Mouse (Mus musculus) v-Abl transformed pro-B cells (cell line): ENCODE data around the gene Hoxa3.

Experiments
- in situ Hi-C, 2 experiments: fragments of 400-800 bp; cut with MboI; formaldehyde crosslinking; loops; one replicate each; pipeline ENCODE4 v1.15.1; 2025; ENCODE audit not compliant: unreplicated experiment in 2 of 2

Hoxa3 gene

DNA sequence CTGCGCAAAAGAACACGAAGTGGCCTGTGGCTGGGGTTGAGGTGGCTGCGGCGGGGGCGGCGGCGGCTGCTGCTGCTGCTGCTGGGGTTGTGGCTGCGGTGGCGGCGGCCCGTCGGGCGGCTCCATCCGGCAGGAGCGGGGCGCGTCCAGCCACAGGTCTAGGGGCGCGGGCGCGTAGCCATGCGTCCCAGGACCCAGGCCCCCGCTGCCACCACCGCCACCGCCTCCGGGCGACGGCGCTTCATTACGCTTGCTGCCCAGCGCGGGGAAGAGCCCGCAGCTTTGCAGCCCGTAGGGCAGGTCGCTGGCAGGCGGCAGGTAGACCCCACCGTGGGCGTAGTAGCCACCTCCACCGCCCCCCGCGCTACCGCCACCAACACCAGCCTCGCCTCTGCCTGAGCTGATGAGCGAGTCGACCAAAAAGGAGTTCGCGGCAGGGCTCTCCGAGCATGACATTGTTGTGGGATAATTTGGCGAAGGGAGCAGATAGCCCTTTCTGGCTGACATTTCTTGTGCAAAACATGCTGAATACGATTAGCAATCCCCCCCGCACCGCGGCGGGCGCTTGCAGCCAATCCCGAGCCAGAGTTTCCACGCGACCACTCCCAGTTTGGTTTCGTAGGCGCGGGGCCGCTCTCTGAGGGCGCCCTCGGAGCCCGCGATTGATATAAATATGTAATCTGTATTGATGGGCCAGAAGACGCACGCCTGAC lies 21.4 kb upstream of the Hoxa3 start:
- in situ Hi-C loops = loop anchor here in 1 of 2 experiments (25.0 kb wide), 1 partner anchor 1572 kb away; the partner anchor contains the start of gene Npvf

DNA sequence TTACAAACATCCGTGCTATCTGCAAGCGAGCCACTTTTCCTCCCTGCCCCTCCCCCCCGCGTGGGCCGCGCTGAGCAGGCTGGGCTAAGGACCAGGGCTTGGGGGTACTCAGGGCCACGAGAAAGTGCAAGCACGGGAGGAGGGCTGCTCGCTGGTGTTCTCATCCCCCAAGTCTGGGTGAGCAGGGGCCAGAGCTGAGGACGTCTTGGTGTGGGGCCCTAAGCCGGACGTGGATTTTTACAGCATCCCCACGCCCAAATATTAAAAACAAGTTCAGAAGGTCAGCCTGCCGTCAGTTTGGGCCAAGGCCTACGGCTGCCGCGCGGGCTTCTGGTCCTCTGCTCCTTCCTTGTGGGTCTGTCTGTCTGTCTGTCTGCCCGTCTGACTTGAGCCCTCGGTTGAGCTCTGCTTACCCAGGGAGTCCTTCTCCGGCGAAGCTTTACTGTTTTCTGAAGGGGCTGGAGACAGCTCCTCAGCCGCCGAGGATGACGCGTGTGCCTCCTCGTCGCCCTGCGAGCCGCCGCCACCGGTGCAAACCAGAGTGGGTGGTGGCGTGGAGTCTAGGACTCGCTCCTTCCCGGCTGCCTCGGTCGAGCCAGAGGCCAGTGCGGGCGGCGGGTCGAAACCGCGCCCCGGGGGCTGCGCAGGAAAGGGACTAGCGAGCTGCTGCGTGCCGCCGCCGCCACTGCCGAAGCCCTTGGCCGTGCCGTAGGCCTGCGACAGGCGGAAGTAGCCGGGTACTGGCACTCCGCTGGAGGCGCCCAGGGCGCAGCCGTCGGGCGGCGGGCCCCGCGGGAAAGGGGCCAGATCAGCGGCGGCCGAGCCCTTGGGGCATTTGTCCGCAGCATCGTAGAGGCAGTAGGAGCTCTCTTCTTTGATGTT lies 20.7 kb upstream of the Hoxa3 start:
- in situ Hi-C loops = loop anchor here in 1 of 2 experiments (25.0 kb wide), 1 partner anchor 1571 kb away; the partner anchor contains the start of gene Npvf

DNA sequence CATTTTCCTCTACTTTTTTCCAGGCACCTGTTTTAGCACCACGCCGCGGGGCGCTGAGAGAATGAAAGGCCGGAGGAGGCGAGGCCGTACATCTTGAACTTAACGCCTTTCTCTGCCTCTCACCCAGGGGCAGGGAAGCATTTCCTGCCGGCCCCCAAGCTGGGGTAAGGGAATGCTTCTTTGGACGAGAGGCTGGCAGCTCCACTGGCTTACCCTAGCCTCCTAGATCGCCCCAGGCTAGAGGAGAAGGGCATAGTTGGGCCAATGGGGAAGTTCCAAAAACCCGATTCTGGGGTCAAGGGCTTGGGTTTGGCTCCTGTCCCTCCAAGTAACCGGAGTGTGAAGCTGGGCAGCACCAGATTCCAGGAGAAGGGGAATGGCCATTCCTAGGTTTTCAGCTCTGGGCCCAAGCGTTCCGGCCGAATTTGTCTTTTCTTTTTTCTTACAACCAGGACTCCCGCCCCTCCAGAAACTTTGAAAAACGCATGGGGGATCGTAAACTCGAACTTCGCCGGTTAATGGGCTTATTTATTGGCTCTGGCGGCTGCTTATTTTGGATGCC lies 19.9 kb upstream of the Hoxa3 start:
- in situ Hi-C loops = loop anchor here in 1 of 2 experiments (25.0 kb wide), 1 partner anchor 1571 kb away; the partner anchor contains the start of gene Npvf

DNA sequence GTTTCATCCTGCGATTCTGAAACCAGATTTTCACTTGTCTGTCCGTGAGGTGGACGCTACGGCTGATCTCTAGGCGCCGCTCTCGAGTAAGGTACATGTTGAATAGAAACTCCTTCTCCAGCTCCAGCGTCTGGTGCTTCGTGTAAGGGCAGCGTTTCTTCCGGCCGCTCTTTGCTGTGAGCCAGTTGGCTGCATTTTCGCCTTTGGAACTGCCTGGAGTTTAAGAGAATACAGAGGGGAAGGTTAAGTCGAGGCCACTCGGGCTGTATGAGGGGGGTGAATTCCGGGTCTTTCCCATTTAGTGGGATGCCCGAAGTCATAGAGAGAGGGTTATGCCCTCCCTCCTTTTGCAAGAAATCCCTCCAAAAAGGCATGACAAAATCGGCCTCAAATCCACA lies 19.4 kb upstream of the Hoxa3 start:
- in situ Hi-C loops = loop anchor here in 1 of 2 experiments (25.0 kb wide), 1 partner anchor 1570 kb away; the partner anchor contains the start of gene Npvf

DNA sequence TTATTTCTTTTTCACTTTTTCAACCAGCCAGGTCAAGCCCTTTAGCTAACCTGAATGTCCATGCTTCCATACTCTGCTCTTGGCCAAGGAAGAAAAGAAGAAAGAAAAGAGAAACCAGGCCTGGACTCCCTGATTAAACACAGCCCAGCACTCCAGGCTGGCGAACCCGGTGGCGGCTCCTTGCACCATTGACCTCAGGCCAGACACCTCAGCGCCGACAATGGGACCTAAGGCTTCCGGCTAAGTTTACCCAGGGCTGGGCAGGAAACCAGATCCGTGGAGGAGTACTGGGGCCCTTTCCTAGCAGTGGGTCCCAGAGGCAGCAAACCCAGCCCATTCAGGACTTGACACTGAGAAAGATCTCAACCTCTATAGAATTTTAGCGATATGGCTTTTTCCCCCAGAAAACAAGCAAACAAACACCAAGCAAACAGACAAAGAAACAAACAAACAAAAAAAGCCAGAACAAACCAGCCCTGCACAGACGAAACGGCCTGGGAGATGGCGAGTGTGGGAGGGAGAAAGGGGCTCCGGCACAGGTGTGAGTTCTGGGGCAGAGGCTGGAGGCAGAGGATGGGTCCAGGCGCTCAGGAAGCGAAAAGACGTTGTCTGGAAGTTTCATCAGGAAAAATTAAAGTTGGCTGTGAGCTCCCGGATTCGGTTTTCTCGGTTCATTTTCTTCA lies 18.9 kb upstream of the Hoxa3 start:
- in situ Hi-C loops = loop anchor here in 1 of 2 experiments (25.0 kb wide), 1 partner anchor 1570 kb away; the partner anchor contains the start of gene Npvf

DNA sequence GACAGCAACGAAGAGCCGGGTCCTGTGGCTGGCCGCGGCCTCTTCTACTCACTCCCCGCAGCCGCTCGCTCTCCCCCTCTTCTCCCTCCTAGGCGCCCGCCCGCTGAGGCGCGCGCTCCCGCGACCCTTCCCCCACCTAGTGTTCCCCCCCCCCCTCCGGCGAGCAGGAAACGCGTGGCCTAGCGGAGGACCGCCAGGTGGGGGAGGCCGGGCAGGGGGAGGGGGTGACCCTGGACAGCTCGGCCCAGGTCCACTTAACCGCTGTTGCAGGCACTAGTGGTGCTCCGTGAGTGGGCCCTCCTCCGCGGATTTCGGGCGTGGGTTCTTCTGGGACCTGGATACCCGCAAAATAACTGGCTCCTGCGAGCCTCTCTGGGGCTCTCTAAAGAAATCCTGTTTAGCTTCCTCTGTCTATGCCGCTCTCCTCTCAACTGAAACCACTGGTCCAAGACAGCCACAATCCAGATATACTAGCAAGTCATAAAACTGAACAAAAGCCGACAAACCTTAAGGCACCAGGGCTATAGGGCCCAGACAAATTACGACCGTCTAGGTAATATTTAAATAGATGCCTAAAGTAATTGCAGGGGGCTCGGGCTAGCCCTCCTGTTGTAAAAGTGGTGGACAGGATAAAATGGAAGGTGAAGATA lies 17.5 kb upstream of the Hoxa3 start, which contains the start of gene Hoxa9:
Gene Hoxa9, minus strand, starts transcription at position 574 of the 650 bp plus-strand sequence.
- in situ Hi-C loops = loop anchor here in 1 of 2 experiments (25.0 kb wide), 1 partner anchor 1568 kb away; the partner anchor contains the start of gene Npvf

DNA sequence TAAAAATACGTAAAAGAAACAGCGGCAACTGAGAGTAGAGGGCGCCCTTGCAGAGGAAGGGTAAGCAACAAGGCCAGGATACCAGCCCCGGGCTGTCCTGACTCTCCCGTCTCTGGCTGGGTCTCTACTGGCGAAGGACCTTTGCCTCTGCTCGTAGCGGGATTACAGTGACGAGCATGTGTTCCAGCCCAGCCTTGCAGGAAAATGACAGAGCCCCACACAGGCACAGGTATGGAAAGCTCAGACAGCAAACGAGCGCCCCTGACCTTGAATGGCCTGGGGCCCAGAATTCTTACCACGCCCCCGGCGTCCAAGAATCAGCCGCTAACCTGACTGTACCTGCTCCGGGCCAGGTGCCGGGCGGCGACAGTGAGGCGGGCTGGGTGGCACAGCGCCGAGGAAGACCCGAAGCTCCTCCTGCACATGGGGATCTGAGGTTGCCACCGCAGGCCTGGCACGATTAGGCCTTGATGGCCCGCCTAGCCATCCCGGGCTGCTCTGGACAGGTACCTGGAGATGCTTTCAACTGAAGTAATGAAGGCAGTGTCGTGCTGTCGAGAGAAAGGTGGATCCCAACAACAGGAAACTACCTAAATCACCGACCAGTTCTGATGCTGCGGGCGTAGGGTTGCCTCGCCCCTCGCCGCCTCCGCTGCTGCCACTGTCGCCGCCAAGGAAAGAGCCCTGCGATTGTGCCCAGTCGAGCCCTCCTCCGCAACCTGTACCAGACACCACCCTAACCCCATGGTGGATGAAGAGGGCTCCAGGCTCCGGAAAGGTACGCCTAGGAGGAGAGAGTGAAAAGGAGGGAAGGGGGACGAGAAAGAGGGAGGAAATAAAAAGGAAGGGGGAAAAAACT lies 16.7 kb upstream of the Hoxa3 start:
- in situ Hi-C loops = loop anchor here (10.0 to 25.0 kb wide), 4 partner anchors 365 to 1567 kb away; partner anchors contain the start of gene Npvf (in 1 of the 2)

DNA sequence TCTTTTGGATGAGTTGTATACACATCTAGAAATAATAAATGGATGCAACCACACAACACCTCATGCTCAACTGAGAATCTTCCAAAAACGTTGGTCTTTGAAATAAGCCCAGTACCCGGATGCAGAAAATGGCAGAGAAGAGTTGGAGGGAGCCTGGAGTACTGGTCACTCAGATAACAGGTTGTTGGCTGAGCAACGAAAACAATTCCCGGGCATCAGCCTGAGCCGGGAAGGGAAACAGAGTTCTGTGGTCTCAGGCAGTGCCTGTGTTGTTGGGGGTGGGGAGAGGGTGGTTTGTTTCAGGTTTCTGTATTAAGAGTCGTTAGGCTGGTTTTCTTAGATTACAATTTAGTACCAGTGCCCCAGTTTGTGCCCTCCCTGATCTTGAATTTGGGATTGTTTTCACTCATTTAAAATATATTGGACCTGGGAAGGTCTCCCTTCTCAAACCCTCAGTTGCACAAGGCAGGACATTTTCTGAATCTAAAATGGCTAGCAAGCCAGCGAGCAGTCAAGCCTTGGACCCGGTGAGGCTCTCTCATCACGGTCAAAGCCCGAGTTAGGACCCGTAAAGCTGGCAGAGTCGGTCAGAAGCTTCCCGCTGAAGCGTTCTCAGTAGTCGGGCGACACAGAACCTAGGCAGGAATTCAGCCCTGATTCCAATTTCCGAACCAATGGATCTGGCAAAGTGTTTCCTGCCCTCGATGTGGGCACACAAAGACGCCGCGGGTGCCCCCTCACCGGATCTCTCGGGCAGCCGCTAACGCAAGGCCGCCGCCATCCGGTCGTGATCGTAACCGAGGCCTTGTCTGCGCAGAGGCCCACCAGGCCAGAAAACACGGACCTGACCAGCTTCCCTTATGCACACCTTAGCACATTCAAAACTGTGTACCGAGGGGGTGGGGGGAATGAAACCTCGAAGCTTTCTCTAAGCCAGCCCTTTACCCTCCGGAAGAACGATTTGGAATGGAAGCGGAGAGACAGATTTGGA lies 15.6 kb upstream of the Hoxa3 start:
- in situ Hi-C loops = loop anchor here (10.0 to 25.0 kb wide), 4 partner anchors 364 to 1566 kb away; partner anchors contain the start of gene Npvf (in 1 of the 2)

DNA sequence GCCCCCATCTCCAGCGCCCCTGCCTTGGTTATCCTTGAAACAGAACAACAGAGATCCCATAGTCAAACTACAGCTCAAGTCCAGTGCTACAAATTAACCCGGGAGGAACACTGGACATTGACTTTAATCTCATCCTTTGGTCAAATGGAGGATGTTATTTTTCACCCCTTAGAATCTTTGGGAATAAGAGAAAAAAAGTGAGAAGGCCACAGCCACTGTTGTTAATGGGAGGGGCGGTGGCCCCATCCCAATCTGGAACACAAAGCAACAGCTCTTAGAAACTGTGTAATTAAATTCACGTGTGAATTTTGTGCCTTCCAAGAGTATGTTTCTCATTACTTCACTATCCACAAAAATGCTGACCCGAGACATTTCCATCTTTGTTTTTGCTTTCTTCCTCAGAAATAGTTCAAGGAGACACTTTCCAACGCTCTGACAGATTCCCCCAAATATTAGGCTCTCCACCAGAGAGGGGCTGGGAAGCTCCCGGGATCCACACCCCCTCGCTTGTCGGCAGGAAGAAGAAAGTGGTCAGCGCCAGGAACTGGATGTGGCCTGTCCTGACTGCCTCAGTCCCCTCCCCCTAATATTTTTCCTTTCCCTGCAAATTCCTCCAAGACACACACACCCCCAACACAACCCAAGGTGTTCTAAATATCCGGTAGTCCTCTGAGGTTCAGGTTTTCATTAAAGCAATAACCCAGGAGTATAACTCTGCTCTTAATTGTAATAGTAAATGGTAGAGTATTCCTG lies 14.5 kb upstream of the Hoxa3 start:
- in situ Hi-C loops = loop anchor here (10.0 to 25.0 kb wide), 4 partner anchors 363 to 1565 kb away; partner anchors contain the start of gene Npvf (in 1 of the 2)

DNA sequence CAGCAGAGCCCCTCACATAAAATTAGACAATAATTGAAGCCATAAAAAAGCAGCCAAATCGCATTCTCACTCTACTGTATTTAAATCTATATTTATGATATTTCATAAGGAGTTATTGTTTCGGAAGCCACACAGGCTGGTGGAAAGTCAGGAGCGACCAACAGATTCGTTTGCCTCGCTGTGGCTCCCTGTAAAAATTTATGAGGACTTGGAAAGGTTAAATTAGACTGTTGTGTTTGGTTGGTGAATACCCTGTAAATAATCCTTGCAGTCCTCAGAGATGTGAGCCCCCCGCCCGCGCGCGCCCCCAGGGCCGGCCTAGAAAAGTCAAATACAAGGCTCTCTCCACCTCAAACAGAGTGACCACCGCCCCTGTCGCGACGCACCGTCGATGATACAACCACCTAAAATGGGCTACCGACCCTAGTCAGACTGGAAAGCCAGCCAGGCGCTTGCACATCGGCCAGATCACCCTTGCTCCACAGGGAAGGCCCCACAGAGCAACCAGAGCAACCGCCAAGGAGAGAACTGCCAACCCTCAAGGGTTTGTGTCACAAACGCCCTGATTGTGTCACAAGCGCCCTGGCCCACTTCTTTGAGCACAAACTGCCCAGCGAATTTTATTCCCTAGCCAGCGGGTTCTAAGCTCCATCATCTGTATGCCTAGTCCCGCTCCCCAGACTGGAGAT lies 13.6 kb upstream of the Hoxa3 start:
- in situ Hi-C loops = loop anchor here (10.0 to 25.0 kb wide), 4 partner anchors 362 to 1564 kb away; partner anchors contain the start of gene Npvf (in 1 of the 2)

DNA sequence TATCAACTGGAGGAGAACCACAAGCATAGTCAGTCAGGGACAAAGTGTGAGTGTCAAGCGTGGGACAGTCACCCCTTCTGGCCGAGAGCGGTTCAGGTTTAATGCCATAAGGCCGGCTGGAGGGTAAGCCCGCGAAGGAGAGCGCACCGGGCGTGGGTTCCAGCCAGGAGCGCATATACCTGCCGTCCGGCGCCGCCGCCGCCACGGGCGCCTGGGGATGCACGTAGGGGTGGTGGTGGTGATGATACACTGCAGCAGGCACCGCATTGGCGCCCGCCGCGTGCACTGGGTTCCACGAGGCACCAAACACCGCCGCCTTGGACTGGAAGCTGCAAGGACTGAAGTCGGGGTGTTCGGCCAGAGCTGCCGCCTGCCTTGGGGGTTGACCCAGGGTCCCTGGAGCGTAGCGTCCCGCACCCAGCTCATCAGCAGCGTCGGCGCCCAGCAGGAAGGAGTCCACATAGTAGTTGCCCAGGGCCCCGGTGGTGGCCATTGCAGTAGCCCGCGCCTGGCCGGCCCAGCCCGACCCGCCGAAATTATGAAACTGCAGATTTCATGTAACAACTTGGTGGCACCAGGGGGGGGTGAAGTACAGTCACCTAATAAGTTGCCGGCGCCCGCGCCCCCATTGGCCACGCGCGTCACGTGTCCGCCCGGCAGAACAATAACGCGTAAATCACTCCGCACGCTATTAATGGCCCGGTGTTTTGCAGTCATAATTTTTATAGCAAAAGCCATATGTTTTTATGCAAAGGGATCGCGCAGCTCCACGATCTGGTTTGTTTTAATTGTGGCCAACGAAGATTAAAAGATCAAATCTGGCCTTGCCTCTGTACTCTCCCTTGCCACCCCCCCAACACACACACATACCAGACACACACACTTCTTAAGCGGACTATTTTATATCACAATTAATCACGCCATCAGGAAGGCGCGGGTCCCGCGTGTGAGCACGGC lies 12.8 kb upstream of the Hoxa3 start:
- in situ Hi-C loops = loop anchor here (10.0 to 25.0 kb wide), 4 partner anchors 361 to 1564 kb away; partner anchors contain the start of gene Npvf (in 1 of the 2)

DNA sequence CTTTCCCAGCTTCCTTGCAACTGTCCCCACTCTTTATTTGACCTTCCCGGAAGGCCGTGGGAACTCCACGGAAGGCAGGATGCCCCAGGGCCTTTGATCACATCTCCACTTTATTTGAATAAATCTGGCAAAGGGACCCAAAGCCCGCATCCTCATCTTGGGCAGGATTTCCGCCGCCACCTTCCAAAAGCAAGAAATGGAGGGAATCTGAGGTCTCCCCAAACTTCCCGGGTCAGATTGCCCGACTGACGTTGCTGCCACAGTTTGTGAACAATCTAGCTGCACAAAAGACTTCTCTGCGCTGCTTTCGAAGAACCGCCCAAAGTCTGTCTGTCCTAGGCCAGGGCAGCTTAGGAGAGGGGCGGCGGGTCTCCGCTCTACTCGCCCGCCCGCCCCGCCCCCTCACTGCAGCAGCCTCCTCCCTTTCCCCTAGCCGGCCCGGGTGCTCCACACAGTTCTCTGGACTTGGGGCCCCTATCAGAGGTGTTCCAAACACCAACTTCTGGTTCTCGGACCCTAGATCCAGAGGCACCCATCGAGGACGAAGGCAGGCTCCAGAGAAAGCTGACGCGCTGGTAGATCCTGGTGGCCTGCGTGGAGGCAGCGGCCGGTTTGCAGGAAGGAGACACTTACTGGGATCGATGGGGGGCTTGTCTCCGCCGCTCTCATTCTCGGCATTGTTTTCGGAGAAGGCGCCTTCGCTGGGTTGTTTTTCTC lies 11.9 kb upstream of the Hoxa3 start:
- in situ Hi-C loops = loop anchor here (5.0 to 25.0 kb wide), 10 partner anchors 360 to 1563 kb away; partner anchors contain the start of gene Npvf (in 1 of the 2)

DNA sequence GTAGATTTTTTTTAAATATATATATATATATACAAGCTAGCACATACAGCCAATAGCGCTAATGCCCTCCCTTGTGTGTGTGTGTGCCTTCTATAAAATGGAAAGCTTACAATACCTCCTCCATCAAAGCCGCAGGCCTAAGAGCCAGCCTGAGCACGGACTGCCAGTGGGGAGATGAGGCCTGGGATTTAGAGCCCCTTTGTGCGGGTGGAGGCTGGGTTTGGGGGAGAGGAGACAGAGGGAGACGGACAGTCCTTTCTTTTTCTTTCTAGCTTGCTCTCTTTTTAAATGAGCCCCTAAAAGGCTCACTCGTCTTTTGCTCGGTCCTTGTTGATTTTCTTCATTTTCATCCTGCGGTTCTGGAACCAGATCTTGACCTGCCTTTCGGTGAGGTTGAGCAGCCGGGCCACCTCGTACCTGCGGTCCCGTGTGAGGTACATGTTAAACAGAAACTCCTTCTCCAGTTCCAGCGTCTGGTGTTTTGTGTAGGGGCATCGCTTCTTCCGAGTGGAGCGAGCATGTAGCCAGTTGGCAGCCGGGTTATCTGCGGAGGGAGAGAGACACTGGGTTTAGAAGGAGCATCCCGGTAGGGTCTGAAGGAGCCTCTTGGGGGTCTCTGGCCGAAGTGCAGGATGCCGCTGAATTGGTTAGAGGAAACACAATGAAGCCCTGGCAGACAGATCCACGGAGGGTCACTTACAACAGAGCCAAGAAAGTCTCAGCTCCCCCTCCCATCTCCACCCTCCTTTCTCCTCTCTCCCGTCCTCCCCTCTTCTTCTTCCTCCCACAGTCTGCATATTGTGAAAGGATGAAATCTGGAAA lies 11.0 kb upstream of the Hoxa3 start:
- in situ Hi-C loops = loop anchor here (5.0 to 25.0 kb wide), 9 partner anchors 359 to 1437 kb away; no protein-coding TSS in a partner anchor
